ENCODE assay signal across 8 mouse cellular contexts in the genomic region with DNA sequence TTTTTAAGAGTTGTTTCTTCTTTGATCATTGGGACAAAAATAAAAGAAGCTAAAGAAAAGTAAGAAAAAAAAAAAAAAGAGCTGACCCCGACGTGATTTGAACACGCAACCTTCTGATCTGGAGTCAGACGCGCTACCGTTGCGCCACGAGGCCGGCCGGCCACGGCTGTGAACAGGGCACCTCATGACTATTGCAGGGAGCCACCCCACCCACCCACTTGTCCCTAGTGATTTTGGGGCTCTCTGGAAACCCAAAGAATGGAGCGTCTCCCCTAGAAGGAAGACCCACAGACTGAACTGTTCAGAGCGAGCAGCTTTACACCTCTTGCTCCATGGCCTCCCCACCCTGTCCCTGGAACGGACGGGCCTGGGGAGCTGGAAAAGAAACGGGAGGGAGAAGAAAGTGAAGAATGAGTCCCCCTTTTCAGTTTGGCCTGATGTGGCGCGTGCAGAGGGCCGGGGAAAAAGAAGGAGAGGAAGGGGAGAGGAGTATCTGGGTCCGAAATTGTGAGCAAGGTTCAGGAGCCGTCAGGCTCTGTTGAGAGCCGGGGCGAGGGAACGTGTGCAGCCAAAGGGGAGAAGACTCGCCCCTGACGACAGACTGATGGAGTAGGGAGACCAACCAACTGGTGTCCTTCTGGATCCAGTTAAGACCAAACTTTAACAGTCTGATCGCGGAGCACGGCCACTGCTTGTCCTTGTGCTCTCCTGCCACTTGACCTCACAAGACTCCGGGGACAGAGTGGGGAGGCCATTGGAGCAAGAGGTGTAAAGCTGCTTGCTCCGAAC. TPM values are rescaled to one million over a fixed set of nuclear protein-coding genes. Genes with fewer than 3 reads are reported as not detected.
DNase-seq lines count a peak whose midpoint lies in the region; ATAC-seq and TF ChIP-seq lines count a peak whose summit lies in the region.

No protein-coding gene starts in this region.

- under 1% methylated on average over 31 of the region's 31 CpGs for WGBS in embryonic facial prominence, embryonic 11.5 days
- WGBS in heart, embryonic 13.5 days, result under 1% methylated on average over 31 of the region's 31 CpGs
- under 1% methylated on average over 31 of the region's 31 CpGs for WGBS in lung, embryonic 14.5 days
- WGBS in olfactory bulb, adult 2 months, result under 1% methylated on average over 31 of the region's 31 CpGs

- H3K4me1 ChIP-seq in embryonic facial prominence, embryonic 11.5 days (ENCODE audit: control insufficient read depth, insufficient read depth, low read length), result no peaks in the 10 kb centered on the region
- peaks cover 45% of the 10 kb centered on the region for H3K4me1 ChIP-seq in heart, embryonic 13.5 days
- H3K4me1 ChIP-seq in lung, embryonic 14.5 days (ENCODE audit: insufficient read depth), result peaks cover 17% of the 10 kb centered on the region
- H3K4me1 ChIP-seq in olfactory bulb, adult 2 months (ENCODE audit: control insufficient read depth, insufficient read depth, low read length), result peaks cover 25% of the 10 kb centered on the region

- ATAC-seq in embryonic facial prominence, embryonic 11.5 days (replicated peaks; ENCODE audit: insufficient number of reproducible peaks, low FRiP score, low TSS enrichment, low read depth), result no peak; the same call in 1 of the 2 replicates
- no peak; the same call in 1 of the 2 replicates for ATAC-seq in heart, embryonic 13.5 days (ENCODE audit: extremely low read depth, insufficient number of reproducible peaks, low FRiP score, low TSS enrichment)
- ATAC-seq in lung, embryonic 14.5 days (ENCODE audit: insufficient read depth), result peak; percentile 26; the same call in 1 of the 2 replicates

- H3K4me3 ChIP-seq in embryonic facial prominence, embryonic 11.5 days (ENCODE audit: low read depth, low read length), result peak overlapping the region; percentile 69
- H3K4me3 ChIP-seq in heart, embryonic 13.5 days, result peak overlapping the region; percentile 79
- H3K4me3 ChIP-seq in lung, embryonic 14.5 days (ENCODE audit: low read depth, low read length), result peak overlapping the region; percentile 75
- H3K4me3 ChIP-seq in olfactory bulb, adult 2 months (ENCODE audit: insufficient read depth, low read depth, low read length), result peak overlapping the region; percentile 65

- no peak for TF ChIP-seq CTCF in lung, embryonic 14.5 days (IDR thresholded peaks at IDR 0.05; ENCODE audit: low read depth)
- TF ChIP-seq CTCF in olfactory bulb, adult 2 months (IDR thresholded peaks at IDR 0.05; ENCODE audit: insufficient read depth, low read depth, low read length), result no peak

- no peaks in the 10 kb centered on the region for H3K27me3 ChIP-seq in embryonic facial prominence, embryonic 11.5 days (ENCODE audit: control insufficient read depth, insufficient read depth, low read length)
- no peaks in the 10 kb centered on the region for H3K27me3 ChIP-seq in heart, embryonic 13.5 days (replicated peaks)
- no peaks in the 10 kb centered on the region for H3K27me3 ChIP-seq in lung, embryonic 14.5 days (ENCODE audit: insufficient read depth, low read length)

- TF ChIP-seq POLR2A in olfactory bulb, adult 2 months (IDR thresholded peaks at IDR 0.05; ENCODE audit: insufficient read depth, low read depth, low read length), result peak; percentile 48; the same call in 1 of the 2 replicates

- H3K36me3 ChIP-seq in embryonic facial prominence, embryonic 11.5 days (replicated peaks; ENCODE audit: control insufficient read depth, insufficient read depth, low read depth, low read length), result no peaks in the 10 kb centered on the region
- H3K36me3 ChIP-seq in heart, embryonic 13.5 days, result no peaks in the 10 kb centered on the region
- H3K36me3 ChIP-seq in lung, embryonic 14.5 days (ENCODE audit: insufficient read depth), result no peaks in the 10 kb centered on the region

- peak overlapping the region; percentile 64 for H3K9ac ChIP-seq in embryonic facial prominence, embryonic 11.5 days (replicated peaks; ENCODE audit: low read length)
- H3K9ac ChIP-seq in heart, embryonic 13.5 days, result peak overlapping the region; percentile 92
- peak overlapping the region; percentile 72 for H3K9ac ChIP-seq in lung, embryonic 14.5 days

- H3K27ac ChIP-seq in embryonic facial prominence, embryonic 11.5 days (replicated peaks; ENCODE audit: low read depth, low read length), result peak overlapping the region; percentile 48
- H3K27ac ChIP-seq in heart, embryonic 13.5 days (replicated peaks), result peak overlapping the region; percentile 89
- peak overlapping the region; percentile 83 for H3K27ac ChIP-seq in lung, embryonic 14.5 days (ENCODE audit: low read depth)
- H3K27ac ChIP-seq in olfactory bulb, adult 2 months (ENCODE audit: insufficient read depth, low read depth, low read length), result peak overlapping the region; percentile 23; the same call in 1 of the 2 replicates

- H3K4me2 ChIP-seq in embryonic facial prominence, embryonic 11.5 days (ENCODE audit: low read depth, low read length), result peak overlapping the region; percentile 45
- H3K4me2 ChIP-seq in heart, embryonic 13.5 days, result peak overlapping the region; percentile 92
- peak overlapping the region; percentile 97 for H3K4me2 ChIP-seq in lung, embryonic 14.5 days

- H3K9me3 ChIP-seq in embryonic facial prominence, embryonic 11.5 days (replicated peaks; ENCODE audit: control insufficient read depth, low read length), result no peaks in the 10 kb centered on the region
- no peaks in the 10 kb centered on the region for H3K9me3 ChIP-seq in heart, embryonic 13.5 days
- no peaks in the 10 kb centered on the region for H3K9me3 ChIP-seq in lung, embryonic 14.5 days (ENCODE audit: low read depth, low read length)

- DNase-seq in 416B (ENCODE audit: low read depth), result peak; percentile 86
- DNase-seq in adrenal gland, adult 2 months, result peak; percentile 87
- DNase-seq in embryonic facial prominence, embryonic 11.5 days (ENCODE audit: low spot score), result peak; percentile 87
- peak; percentile 84 to 86 for DNase-seq in kidney, postnatal 25 days
- DNase-seq in lung, embryonic 14.5 days, result peak; percentile 89
- peak; percentile 86 for DNase-seq in thymus, postnatal 14 days

RNA-seq across cellular contexts. Expression of a gene that starts 4.1 kb away (rescaled TPM):
- total RNA-seq in adrenal gland, adult 2 months (2021), result 10 to 100 TPM; 21.3 to 26.4 TPM
- 38.9 and 41.4 TPM in 2 replicates for polyA plus RNA-seq in adrenal gland, adult 2 months (2012; rRNA removed)
- 6.4 and 7.7 TPM in 2 replicates for polyA plus RNA-seq in embryonic facial prominence, embryonic 11.5 days (2014; fragmentation: Nextera tagmentation; extraction: Ambion mirVana)
- 9.7 and 10.3 TPM in 2 replicates for polyA plus RNA-seq in heart, embryonic 13.5 days (2015; fragmentation: Nextera tagmentation; extraction: Ambion mirVana)
- polyA plus RNA-seq in lung, embryonic 14.5 days (2014; fragmentation: Nextera tagmentation; extraction: Ambion mirVana), result 8.0 and 9.5 TPM in 2 replicates
- polyA plus RNA-seq in olfactory bulb, adult 2 months (2012; ENCODE audit: insufficient read depth, insufficient read length, low replicate concordance, missing spikeins), result not detected in 2 replicates

RNA-seq across cellular contexts. Expression of a gene that starts 7.0 kb away (rescaled TPM):
- total RNA-seq in adrenal gland, adult 2 months (2021), result 10 to 100 TPM in 1 of 2 experiments, 1 to 10 TPM in 1; 9.5 to 16.9 TPM
- polyA plus RNA-seq in adrenal gland, adult 2 months (2012; rRNA removed), result 46.6 and 49.1 TPM in 2 replicates
- 40.4 and 43.1 TPM in 2 replicates for polyA plus RNA-seq in embryonic facial prominence, embryonic 11.5 days (2014; fragmentation: Nextera tagmentation; extraction: Ambion mirVana)
- 28.4 and 31.3 TPM in 2 replicates for polyA plus RNA-seq in heart, embryonic 13.5 days (2015; fragmentation: Nextera tagmentation; extraction: Ambion mirVana)
- polyA plus RNA-seq in lung, embryonic 14.5 days (2014; fragmentation: Nextera tagmentation; extraction: Ambion mirVana), result 51.0 and 54.4 TPM in 2 replicates
- polyA plus RNA-seq in olfactory bulb, adult 2 months (2012; ENCODE audit: insufficient read depth, insufficient read length, low replicate concordance, missing spikeins), result not detected in 2 replicates

RNA-seq across cellular contexts. Expression of a gene that starts 18.2 kb away (rescaled TPM):
- 1 to 10 TPM; 1.7 to 2.8 TPM for total RNA-seq in adrenal gland, adult 2 months (2021)
- 10.8 and 11.2 TPM in 2 replicates for polyA plus RNA-seq in adrenal gland, adult 2 months (2012; rRNA removed)
- 162 and 175 TPM in 2 replicates for polyA plus RNA-seq in embryonic facial prominence, embryonic 11.5 days (2014; fragmentation: Nextera tagmentation; extraction: Ambion mirVana)
- 78.4 and 83.0 TPM in 2 replicates for polyA plus RNA-seq in heart, embryonic 13.5 days (2015; fragmentation: Nextera tagmentation; extraction: Ambion mirVana)
- polyA plus RNA-seq in lung, embryonic 14.5 days (2014; fragmentation: Nextera tagmentation; extraction: Ambion mirVana), result 209 and 211 TPM in 2 replicates
- polyA plus RNA-seq in olfactory bulb, adult 2 months (2012; ENCODE audit: insufficient read depth, insufficient read length, low replicate concordance, missing spikeins), result not detected in 2 replicates

RNA-seq across cellular contexts. Expression of a gene that starts 24.7 kb away (rescaled TPM):
- 100 to 1,000 TPM; 104 to 130 TPM for total RNA-seq in adrenal gland, adult 2 months (2021)
- polyA plus RNA-seq in adrenal gland, adult 2 months (2012; rRNA removed), result 425 and 479 TPM in 2 replicates
- polyA plus RNA-seq in embryonic facial prominence, embryonic 11.5 days (2014; fragmentation: Nextera tagmentation; extraction: Ambion mirVana), result 48.8 and 61.9 TPM in 2 replicates
- 79.5 and 82.1 TPM in 2 replicates for polyA plus RNA-seq in heart, embryonic 13.5 days (2015; fragmentation: Nextera tagmentation; extraction: Ambion mirVana)
- polyA plus RNA-seq in lung, embryonic 14.5 days (2014; fragmentation: Nextera tagmentation; extraction: Ambion mirVana), result 64.0 and 64.2 TPM in 2 replicates
- 348 and 768 TPM in 2 replicates for polyA plus RNA-seq in olfactory bulb, adult 2 months (2012; ENCODE audit: insufficient read depth, insufficient read length, low replicate concordance, missing spikeins)

RNA-seq across cellular contexts. Expression of a gene that starts 31.4 kb away (rescaled TPM):
- 10 to 100 TPM; 55.0 to 75.9 TPM for total RNA-seq in adrenal gland, adult 2 months (2021)
- 41.3 and 76.1 TPM in 2 replicates for polyA plus RNA-seq in adrenal gland, adult 2 months (2012; rRNA removed)
- polyA plus RNA-seq in embryonic facial prominence, embryonic 11.5 days (2014; fragmentation: Nextera tagmentation; extraction: Ambion mirVana), result 5.5 and 6.5 TPM in 2 replicates
- 8.6 and 9.0 TPM in 2 replicates for polyA plus RNA-seq in heart, embryonic 13.5 days (2015; fragmentation: Nextera tagmentation; extraction: Ambion mirVana)
- 15.4 and 23.7 TPM in 2 replicates for polyA plus RNA-seq in lung, embryonic 14.5 days (2014; fragmentation: Nextera tagmentation; extraction: Ambion mirVana)
- not detected in 2 replicates for polyA plus RNA-seq in olfactory bulb, adult 2 months (2012; ENCODE audit: insufficient read depth, insufficient read length, low replicate concordance, missing spikeins)

Comparison
In these comparisons a context has a peak if more than half of its experiments do, and no peak if none do; other contexts are left out.
1. H3K27ac ChIP-seq: peak in every context shown above with its lines; median percentile 89 in heart, embryonic 13.5 days; 83 in lung, embryonic 14.5 days; 48 in embryonic facial prominence, embryonic 11.5 days; 23 in olfactory bulb, adult 2 months.
2. H3K4me2 ChIP-seq: peak in every context shown above with its lines; median percentile 97 in lung, embryonic 14.5 days; 92 in heart, embryonic 13.5 days; 45 in embryonic facial prominence, embryonic 11.5 days.
3. RNA of a gene that starts 7.0 kb away (polyA plus RNA-seq): 51.0 to 54.4 TPM in lung, embryonic 14.5 days, 46.6 to 49.1 TPM in adrenal gland, adult 2 months, 40.4 to 43.1 TPM in embryonic facial prominence, embryonic 11.5 days and 28.4 to 31.3 TPM in heart, embryonic 13.5 days; not detected in olfactory bulb, adult 2 months; every median in the first group is over 10 times any median in the second.
4. RNA of a gene that starts 18.2 kb away (polyA plus RNA-seq): 209 to 211 TPM in lung, embryonic 14.5 days, 162 to 175 TPM in embryonic facial prominence, embryonic 11.5 days, 78.4 to 83.0 TPM in heart, embryonic 13.5 days and 10.8 to 11.2 TPM in adrenal gland, adult 2 months; not detected in olfactory bulb, adult 2 months; every median in the first group is over 10 times any median in the second.
5. Peak in every context shown above with its lines, with median percentiles within 50 percentile points of each other: DNase-seq, H3K4me3 ChIP-seq and H3K9ac ChIP-seq.